Mouse (Mus musculus): ENCODE results near the gene Stat3. TPM values are rescaled to one million over a fixed set of nuclear protein-coding genes. Genes with fewer than 3 reads are reported as not detected.

Gene Stat3
- total RNA-seq, 2 experiments from 2014 or later, result 61.5 to 103 TPM

GRCm38 (mm10) chr11:100931254-100931921, 8.0 kb downstream of the Stat3 start:
- ATAC-seq (ENCODE audit: poor library complexity, severe bottlenecking), result peak; percentile 70

- no peak for ATAC-seq (ENCODE audit: poor library complexity, severe bottlenecking)
Observed at GRCm38 (mm10) chr11:100930611-100931010, 8.7 kb downstream of the Stat3 start.

- peak; percentile 33; the same call in 1 of the 2 replicates for ATAC-seq (ENCODE audit: poor library complexity, severe bottlenecking)
Observed at GRCm38 (mm10) chr11:100927386-100927785, 12.0 kb downstream of the Stat3 start.

- ATAC-seq (ENCODE audit: poor library complexity, severe bottlenecking), result no peak
Observed at GRCm38 (mm10) chr11:100924386-100924919, 14.9 kb downstream of the Stat3 start.

GRCm38 (mm10) chr11:100920887-100921624, 18.3 kb downstream of the Stat3 start:
- ATAC-seq (ENCODE audit: poor library complexity, severe bottlenecking), result no peak

GRCm38 (mm10) chr11:100918007-100918406, 21.3 kb downstream of the Stat3 start:
- no peak for ATAC-seq (ENCODE audit: poor library complexity, severe bottlenecking)

- peak; percentile 88 for ATAC-seq (ENCODE audit: poor library complexity, severe bottlenecking)
Observed at GRCm38 (mm10) chr11:100916432-100916971, 22.8 kb downstream of the Stat3 start.

GRCm38 (mm10) chr11:100915063-100915462, 24.3 kb downstream of the Stat3 start:
- ATAC-seq (ENCODE audit: poor library complexity, severe bottlenecking), result no peak

- ATAC-seq (ENCODE audit: poor library complexity, severe bottlenecking), result no peak
Observed at GRCm38 (mm10) chr11:100914415-100914814, 24.9 kb downstream of the Stat3 start.

- no peak for ATAC-seq (ENCODE audit: poor library complexity, severe bottlenecking)
Observed at GRCm38 (mm10) chr11:100912401-100913155, 26.8 kb downstream of the Stat3 start.

GRCm38 (mm10) chr11:100908567-100908966, 30.8 kb downstream of the Stat3 start:
- no peak for ATAC-seq (ENCODE audit: poor library complexity, severe bottlenecking)

- no peak for ATAC-seq (ENCODE audit: poor library complexity, severe bottlenecking)
Observed at GRCm38 (mm10) chr11:100908112-100908511, 31.2 kb downstream of the Stat3 start.

- no peak for ATAC-seq (ENCODE audit: poor library complexity, severe bottlenecking)
Observed at GRCm38 (mm10) chr11:100906885-100907284, 32.5 kb downstream of the Stat3 start.

GRCm38 (mm10) chr11:100905929-100906328, 33.4 kb downstream of the Stat3 start:
- no peak for ATAC-seq (ENCODE audit: poor library complexity, severe bottlenecking)

- no peak for ATAC-seq (ENCODE audit: poor library complexity, severe bottlenecking)
Observed at GRCm38 (mm10) chr11:100904580-100905351, 34.6 kb downstream of the Stat3 start.

- ATAC-seq (ENCODE audit: poor library complexity, severe bottlenecking), result no peak
Observed at GRCm38 (mm10) chr11:100898441-100899199, 40.7 kb downstream of the Stat3 start.

- peak; percentile 17; the same call in 1 of the 2 replicates for ATAC-seq (ENCODE audit: poor library complexity, severe bottlenecking)
Observed at GRCm38 (mm10) chr11:100897294-100898231, 41.8 kb downstream of the Stat3 start.

- ATAC-seq (ENCODE audit: poor library complexity, severe bottlenecking), result no peak
Observed at GRCm38 (mm10) chr11:100896078-100896477, 43.3 kb downstream of the Stat3 start.

Data from megakaryocyte, adult 5-6 weeks (primary cell).